Mouse (Mus musculus): ENCODE results near the gene Commd9. TPM values are rescaled to one million over a fixed set of nuclear protein-coding genes. Genes with fewer than 3 reads are reported as not detected.

The Commd9 gene
- 10 to 100 TPM; 33.9 to 38.1 TPM for total RNA-seq (2021)

DNA sequence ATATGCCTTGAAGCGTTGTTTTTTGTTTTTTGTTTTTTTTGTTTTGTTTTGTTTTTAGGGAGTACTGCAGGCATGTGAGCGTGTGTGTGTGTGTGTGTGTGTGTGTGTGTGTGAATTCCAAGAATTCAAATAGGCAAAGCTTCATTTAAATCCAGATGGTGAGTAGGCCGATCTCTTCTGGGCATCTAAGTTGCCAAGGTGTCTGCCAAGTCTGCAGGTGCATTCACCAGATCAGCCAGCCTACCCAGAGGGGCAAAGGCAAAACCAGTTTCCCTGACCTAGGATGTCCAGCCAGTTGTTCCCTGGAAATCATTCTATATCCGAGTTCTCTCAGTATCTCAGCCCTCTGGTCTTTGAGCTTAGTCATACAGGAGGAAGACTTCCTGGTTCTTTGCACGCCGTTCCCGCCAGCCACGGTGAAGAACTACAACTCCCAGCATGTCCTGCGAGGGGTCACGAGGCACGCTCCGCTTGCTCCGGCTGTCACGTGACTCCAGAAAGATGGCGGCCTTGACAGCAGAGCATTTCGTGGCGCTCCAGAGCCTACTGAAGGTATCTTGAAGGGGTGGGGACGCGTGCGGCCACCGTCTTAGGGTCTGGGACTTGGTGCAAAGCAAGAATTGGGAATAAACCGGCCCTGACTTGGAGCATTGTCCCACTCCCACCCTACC is at the start of gene Commd9:
Gene Commd9 (plus strand): TSS at position 480 of the 671 bp plus-strand sequence.
- peak; percentile 94 to 97 for DNase-seq (ENCODE audit: low spot score in 2 of 2)
- intact Hi-C loops (cut with DNase I): no loop called here

DNA sequence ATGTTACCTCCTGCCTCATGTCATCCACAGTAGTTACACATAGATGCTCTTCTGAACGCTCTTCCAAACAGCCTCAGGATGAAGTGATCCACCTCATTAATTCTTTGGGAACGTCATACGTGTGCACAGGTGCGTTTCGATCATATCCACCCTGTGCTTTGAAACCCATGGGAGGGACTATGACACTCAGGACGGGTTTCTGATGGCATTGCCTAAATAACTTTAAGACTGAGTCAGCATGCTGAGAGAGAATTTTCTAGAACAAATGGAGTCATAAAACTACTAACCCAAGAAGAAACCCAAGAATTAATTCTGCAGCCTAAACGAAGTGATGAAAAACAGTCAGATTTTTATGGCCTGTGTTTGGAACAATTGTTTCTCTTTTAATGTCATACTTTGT is 43.3 kb upstream of the Commd9 start:
- DNase-seq (ENCODE audit: low spot score in 2 of 2): no peak
- intact Hi-C loops (cut with DNase I): no loop called here

DNA sequence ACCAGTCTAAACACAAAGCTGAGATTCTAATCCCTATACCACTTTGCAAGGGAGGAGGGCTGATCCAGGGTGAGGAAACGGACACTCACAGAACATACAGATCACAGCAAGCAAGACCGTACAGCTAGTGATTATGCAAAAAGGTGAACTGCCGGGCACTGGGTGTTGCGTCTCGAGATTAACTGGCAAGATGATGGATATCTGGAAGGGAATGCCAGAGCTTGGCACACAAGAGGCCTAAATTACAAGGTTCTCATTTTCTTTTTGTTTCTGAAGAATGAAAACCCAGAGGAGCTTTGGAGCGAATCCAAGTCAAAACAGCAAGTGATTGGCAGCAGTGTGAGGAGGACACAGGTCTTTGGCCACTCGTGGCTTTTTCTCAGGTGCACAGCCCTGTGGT is 31.3 kb upstream of the Commd9 start:
- DNase-seq (ENCODE audit: low spot score in 2 of 2): no peak
- intact Hi-C loops (cut with DNase I): no loop called here

DNA sequence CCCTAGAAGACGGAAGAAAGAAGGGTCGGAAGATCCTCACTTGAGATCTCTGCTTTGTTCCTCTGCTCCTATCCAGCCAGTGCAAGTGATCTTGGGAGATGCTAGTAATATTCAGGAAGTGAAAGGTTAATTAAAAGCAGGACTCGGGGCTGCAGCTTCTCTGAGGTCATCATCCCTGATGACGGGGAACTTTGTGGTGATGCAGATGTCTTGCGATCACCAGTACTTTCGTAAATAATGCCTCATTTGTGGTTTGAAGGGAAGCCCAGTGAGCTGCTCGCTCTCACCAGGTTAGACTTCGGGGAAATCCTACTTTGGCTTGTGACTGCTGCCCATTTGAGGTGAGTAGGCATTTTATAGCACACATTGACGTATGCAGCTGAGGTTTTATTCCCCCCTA is 29.9 kb upstream of the Commd9 start:
- DNase-seq (ENCODE audit: low spot score in 2 of 2): no peak
- intact Hi-C loops (cut with DNase I): no loop called here

DNA sequence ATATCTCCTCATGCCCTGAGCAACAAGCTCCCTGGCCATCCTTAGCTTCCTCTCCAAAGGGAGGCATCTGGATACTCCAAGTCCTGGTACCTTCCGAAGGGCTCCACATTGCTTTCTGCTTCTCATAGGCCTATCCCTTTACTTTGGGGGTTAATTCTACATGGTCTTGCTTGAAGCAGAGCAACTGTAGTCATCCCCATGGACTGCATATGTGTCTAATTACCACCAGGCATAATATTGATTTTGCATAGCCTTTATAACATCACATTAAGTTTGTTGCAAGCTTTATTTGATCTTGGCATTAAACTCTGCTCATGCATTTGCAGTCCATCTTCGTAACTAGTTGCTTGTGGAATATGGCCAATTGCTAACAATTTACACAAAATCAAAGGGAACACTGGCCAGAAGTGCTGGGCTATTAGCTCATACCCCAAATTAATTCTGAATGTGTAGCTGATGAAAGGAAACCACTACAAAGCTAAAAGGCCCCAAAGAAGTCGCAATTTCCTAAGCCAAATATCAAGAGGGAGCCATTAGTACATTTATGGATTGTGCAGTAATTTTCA is 25.0 kb upstream of the Commd9 start:
- intact Hi-C loops (cut with DNase I): no loop called here

DNA sequence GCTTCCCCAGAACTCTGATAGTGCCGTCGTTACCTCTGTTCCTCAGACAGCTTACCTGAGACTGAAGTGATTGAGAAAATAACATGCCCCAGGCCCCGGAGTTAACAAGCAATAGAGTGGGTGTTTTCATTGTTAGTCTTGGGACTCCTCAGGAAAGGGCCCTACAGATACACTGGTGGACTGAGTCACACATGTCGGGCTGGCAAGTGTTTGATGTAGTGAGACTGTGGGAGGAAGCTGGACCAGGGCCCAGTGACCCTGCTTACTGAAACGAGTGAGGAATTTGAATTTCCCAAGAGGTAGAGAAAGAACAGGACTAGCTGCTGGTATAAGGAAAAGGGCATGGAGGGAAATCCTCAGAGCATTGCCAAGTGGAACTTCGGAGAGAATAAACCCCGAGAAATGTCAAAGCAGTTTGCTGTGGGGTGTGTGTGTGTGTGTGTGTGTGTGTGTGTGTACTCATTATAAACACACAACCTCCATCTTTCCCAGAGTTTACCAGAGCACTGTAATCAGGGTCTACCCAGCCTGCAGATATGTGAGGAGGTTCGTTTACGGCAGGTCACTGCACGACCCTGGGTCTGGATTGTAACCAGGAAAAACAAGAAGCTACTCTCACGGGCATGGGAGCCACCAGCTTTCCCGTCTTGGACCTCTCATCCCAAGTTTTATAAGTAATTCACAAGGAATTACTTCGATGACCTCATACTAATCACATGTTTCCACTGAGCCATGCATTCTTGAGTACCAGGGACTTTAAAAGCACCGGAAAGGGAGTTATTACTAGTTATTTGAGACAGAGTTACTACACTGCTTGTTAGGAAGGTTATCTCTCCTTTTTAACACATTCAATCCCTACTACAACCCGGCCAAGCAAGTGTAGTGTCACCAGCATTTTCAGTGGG is 23.6 kb upstream of the Commd9 start:
- intact Hi-C loops (cut with DNase I): no loop called here

More for the DNA sequence above, 25.0 kb upstream of the Commd9 start:
- DNase-seq (ENCODE audit: low spot score in 2 of 2): no peak

DNA sequence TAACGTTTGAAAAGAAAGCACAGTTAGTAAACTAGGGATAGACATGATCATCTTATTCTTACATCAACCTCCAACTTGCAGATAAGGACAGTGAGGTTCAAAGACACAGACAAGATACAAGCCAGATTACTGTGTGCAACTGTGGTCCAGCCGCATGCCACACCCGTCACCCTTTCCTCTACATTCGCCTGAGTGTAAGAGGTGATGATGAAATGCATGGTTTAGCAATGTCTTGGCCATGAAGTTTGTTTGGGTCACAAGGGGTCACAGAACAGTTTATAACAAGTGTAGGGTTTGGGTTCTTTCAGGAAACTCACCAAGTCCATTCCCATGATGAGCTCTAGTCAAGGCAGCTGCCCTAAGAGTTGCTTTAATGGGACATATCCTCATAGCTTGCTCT is 17.4 kb upstream of the Commd9 start:
- intact Hi-C loops (cut with DNase I): no loop called here
- DNase-seq (ENCODE audit: low spot score in 2 of 2): no peak

More for the DNA sequence above, 23.6 kb upstream of the Commd9 start:
- DNase-seq (ENCODE audit: low spot score in 2 of 2): peak in 1 of 2 experiments; percentile 31

DNA sequence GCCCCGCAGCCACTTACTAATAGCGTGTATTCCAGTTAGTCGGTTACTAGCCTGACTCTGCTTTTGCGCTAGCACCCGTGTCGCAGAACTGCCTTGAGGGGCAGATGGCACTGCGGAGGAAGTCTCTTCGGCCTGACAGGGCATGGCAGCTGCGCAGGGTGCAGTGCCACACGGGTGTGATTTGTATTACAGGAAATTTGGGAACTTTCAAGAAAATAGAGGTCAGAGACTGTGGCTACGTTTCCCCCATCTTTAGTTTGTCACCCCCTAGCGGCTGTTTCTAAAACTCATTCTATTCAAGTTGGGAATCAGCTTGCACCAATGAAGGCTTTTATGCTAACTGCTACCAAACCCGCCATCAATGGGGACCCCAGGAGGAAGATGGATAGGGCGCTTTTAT is 14.9 kb upstream of the Commd9 start:
- DNase-seq (ENCODE audit: low spot score in 2 of 2): peak; percentile 35 to 56

DNA sequence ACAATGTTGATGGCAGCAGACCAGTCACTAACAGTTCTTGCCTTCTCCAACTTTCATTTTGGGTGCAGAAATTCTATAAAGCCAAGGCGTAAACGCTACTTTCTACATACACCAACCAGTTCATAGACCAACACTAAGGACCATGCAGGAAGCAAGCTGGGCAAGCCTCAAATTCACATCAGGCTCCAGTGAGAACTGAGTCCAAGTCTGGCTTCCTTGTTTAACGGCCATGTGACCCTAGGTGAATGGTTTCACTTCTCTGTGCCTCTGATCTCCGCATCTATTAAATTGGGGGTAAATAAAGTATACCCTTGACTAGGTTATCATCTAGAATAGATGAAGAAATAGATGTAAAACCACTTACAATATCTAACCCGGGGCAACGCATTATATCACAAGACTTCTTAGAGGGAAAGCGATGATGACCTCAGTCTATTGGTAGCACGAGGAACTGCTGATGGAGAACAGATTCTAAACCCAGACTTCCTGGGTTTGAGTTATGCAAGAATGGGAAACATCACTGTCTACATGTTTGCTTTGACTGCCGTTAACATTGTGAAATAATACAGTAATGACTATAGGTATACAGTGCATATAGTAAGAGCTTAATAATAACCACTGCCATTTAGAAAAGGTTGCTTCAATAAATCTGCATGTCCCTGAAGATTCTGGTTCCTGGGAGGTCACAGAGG is 4.4 kb upstream of the Commd9 start:
- intact Hi-C loops (cut with DNase I): no loop called here
- no peak for DNase-seq (ENCODE audit: low spot score in 2 of 2)

More for the DNA sequence above, 14.9 kb upstream of the Commd9 start:
- intact Hi-C loops (cut with DNase I): loop anchor here (5.0 kb wide), 1 partner anchor 179 kb away; no protein-coding TSS in a partner anchor

DNA sequence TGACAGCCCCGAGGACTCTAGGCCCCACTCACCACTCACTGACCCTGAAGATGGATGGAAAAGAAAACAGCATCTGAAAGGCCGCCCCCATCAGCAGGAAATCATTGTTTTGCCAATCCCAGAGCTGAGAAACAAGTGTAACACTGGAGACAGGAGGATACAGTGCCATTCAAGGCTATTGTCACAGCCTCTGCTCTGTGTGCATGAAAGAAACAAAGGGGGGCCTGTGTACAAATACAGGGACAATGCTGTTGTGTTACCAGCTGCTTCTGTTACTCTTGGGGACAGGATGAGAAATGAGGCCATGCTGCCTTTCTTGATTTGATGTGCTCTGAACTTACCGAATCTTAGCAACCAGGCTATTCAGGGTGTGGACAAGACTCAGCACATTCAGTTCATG is 3.0 kb upstream of the Commd9 start, which contains the start of gene Prr5l:
Gene Prr5l (minus strand): TSS at position 30 of the 400 bp plus-strand sequence.
- intact Hi-C loops (cut with DNase I): no loop called here
- peak in 1 of 2 experiments; percentile 31 for DNase-seq (ENCODE audit: low spot score in 2 of 2)

DNA sequence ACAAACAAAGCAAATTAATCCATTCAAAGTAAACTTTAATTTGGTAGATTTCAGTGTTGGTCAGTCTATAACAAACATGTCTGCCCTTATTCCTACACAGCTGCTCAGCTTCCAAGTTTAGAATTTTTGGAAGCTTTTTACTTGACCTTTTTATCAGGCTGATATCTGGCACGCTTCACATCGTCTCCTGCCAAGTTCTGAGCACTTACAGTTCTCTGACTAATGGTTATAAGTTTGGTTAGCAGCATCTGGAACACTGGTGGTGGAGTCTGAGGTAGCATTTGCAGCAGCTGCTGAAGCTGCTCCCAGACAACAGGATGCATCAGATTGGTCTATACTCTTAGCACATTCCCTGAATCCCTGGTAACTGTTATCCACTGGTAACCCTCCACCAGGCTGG is 1.8 kb upstream of the Commd9 start:
- intact Hi-C loops (cut with DNase I): no loop called here

DNA sequence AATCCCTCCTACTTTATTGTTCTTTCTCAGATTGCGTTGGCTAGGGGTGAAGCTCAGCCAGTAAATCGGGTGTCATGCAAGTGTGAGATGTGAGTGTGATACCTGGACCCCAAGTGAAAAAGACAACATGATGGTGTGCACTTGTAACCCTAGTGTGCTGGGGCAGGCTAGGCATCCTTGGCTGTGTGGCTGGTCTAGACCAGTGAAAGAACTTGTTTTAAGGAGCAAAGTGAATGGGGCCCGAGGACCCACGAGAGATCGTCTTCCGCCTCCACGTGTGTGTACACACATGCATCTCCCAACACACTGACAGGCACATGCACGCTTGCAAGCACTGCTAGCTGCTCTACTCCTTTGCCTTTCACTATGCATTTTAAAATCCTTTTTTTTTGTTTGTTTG is 2.8 kb downstream of the Commd9 start:
- no peak for DNase-seq (ENCODE audit: low spot score in 2 of 2)
- intact Hi-C loops (cut with DNase I): no loop called here

More for the DNA sequence above, 1.8 kb upstream of the Commd9 start:
- DNase-seq (ENCODE audit: low spot score in 2 of 2): no peak

DNA sequence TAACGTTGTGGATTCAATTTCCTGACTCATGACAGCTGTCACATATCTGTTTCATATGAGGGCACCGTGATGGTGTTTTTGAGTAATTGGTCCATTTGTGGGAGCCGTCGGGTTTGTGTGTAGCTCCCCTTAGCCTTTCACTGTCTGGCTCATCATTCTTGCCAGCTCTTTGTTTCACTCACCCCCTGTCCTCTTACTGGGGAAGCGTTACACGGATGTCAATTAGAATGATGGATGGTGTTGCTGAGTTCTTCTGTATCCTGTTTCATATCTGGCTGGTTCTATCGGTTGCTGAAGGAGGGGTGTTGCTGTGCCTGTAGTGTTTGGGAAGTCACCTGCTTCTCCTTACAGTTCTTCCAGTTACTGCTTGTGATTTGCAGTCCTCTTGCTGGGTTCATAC is 5.1 kb downstream of the Commd9 start:
- intact Hi-C loops (cut with DNase I): no loop called here
- no peak for DNase-seq (ENCODE audit: low spot score in 2 of 2)

DNA sequence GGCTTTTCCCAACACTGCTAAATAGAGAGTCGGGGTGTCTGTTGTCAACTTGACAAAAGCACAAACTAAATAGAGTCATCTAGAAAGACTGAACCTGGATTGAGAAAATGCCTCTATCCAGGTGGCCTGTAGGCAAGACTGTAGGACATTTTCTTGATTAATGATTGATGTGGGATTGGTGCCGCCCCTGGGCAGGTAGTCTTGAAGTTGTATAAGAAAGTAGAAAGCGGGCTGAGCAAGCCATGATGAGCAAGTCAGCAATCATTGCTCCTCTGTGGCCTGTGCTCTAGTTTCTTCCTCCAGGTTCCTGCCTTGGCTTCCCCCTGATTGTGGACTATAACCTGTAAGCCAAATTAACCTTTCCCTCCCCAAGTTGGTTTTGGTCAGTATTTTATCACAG is 8.1 kb downstream of the Commd9 start:
- DNase-seq (ENCODE audit: low spot score in 2 of 2): no peak
- intact Hi-C loops (cut with DNase I): no loop called here

DNA sequence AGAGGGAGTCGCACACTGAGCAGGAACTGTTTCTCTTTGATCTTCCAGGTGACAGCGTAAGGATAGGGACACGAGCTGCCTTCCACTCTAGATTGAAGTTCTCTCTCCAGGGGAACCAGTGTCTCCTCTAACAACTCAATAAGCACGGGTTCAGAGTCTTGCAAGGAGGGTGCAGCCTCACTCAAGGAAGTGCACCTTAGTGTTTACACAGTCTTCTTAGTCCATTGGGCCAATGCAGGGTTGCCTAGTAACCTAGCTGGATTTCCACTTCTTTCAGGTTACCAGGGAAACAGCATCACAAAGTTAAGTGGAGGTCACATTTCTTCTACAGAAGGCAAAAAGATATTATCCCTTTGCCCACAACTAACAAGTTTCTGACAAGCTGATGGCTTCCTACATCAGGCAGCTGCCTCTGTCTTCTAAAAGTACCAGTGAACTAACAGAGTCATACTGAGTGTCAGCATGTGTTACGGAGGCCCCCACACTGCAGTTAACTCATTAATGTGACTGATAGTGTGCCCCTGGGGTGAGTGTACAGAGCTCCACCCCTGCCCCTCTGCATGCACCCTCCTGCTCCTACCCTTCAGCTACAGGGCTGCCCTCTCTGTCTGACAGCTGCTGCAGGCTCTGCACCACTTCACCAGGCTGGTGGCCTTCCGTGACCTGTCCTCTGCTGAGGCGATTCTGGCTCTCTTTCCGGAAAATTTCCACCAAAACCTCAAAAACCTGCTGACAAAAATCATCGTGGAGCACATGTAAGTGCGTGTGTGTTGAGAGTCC is 10.6 kb downstream of the Commd9 start:
- no peak for DNase-seq (ENCODE audit: low spot score in 2 of 2)
- intact Hi-C loops (cut with DNase I): no loop called here

DNA sequence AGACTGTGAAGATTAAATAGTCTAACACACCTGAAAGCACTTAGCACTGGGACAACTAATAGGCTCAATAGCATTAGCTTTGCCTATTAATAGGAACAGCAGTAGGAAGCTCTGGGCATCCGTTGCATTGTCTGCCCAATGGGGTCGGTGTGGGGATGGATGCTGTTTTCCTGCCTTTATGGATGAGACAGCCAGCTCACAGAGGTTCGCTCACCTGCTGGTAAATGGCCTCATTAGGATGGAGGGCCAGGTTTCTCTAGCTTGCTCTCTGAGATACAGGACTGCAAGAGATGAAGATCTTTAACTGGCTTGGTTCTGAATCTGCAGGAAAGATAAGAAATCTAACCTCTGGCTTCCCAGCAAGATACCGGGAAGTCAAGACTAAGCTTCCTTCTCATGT is 16.1 kb downstream of the Commd9 start:
- intact Hi-C loops (cut with DNase I): loop anchor here (10.0 kb wide), 1 partner anchor 323 kb away; no protein-coding TSS in a partner anchor

DNA sequence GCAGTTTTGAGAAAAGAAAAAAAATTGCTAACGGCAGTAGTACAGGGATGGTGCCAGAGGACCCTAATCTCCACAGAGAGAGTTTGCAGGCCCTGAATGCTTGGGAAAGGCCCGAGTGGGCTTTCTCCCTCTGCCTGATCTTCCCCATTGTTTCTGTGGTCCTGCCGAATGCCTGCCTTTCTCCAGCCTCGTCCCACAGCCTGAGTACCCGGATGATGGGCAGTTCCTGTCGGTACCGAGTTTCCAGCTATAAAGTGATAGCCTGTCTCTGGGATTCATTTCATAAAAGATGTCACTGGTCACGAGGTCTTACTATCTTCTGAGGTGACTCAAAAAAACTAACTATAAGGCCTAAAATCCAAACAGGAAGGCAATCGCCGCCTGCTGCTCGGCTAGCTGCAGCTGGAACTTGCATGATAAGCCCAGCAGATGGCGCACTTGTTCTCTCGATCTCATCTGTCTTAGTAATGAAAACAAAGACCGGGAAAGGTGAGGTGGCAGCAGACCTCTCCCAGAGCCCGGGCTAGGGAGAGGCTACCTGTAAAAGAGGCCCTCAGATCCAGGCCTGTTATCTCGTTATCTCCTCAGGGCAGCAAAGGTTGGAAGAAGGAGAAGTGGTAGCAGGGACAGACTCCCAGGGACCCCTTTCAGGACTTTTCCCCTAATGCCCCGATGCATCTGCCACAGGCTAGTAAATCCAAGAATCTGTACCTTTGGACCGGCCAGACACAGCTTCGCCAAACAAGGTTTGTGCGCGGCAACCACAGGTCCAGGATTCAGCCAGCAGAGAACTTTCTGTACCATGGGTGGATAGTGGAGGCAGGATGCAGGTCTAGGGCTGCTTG is 19.7 kb downstream of the Commd9 start:
- intact Hi-C loops (cut with DNase I): loop anchor here (1.0 to 10.0 kb wide), 10 partner anchors 78 to 752 kb away; partner anchors contain the start of genes Fjx1 and Slc1a2
- peak; percentile 83 to 90 for DNase-seq (ENCODE audit: low spot score in 2 of 2)

More for the DNA sequence above, 16.1 kb downstream of the Commd9 start:
- no peak for DNase-seq (ENCODE audit: low spot score in 2 of 2)

DNA sequence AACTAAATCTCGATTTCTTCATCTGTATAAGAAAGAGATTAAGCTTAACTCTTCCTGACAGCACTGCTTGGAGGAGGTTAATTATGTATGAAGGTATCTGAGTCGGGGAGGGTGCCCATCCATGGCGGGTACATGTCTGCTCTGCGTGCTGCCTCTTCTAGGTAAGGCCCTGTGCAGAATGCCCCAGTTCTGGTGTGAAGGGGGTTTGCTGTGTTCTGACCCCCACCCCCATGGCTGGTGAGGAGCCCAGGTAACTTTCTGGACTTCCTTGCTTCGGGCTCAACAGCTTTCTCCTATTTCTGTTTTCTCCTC is 20.3 kb downstream of the Commd9 start:
- intact Hi-C loops (cut with DNase I): loop anchor here (2.0 to 10.0 kb wide), 9 partner anchors 96 to 751 kb away; partner anchors contain the start of genes Fjx1 and Slc1a2
- no peak for DNase-seq (ENCODE audit: low spot score in 2 of 2)

Data from left cerebral cortex, postnatal 25 days (tissue).